Mouse (Mus musculus) forebrain, postnatal 0 days (tissue): ENCODE data around the gene Pkhd1. TPM values are rescaled to one million over a fixed set of nuclear protein-coding genes. Genes with fewer than 3 reads are reported as not detected.

Experiments used
- ATAC-seq: fragments of 200-750 bp; cut with Nextera tagmentation; 2 replicates; pipeline ENCODE4 v1.8.0; 2017; ENCODE audit warnings: mild to moderate bottlenecking, moderate library complexity
- DNase-seq: peaks from one replicate; pipeline ENCODE4 v3.0.0-alpha.2; 2015
- H3K27ac ChIP-seq: fragments of 300-500 bp; sonication (generic); 2 replicates; pipeline ENCODE4 v1.5.1; 2014; ENCODE audit warnings: low read depth, mild to moderate bottlenecking, antibody characterized with exemption, low read length, moderate library complexity, mixed read lengths
- H3K27me3 ChIP-seq: fragments of 300-500 bp; sonication (generic); 2 replicates; pipeline ENCODE4 v1.6.1; 2014; ENCODE audit warnings: mild to moderate bottlenecking, low read length, mixed read lengths; ENCODE audit not compliant: insufficient read depth
- H3K36me3 ChIP-seq: fragments of 300-500 bp; sonication (generic); 2 replicates; pipeline ENCODE4 v1.6.1; 2014; ENCODE audit warnings: mild to moderate bottlenecking, moderate library complexity; ENCODE audit not compliant: insufficient read depth
- H3K4me1 ChIP-seq: fragments of 300-500 bp; sonication (generic); 2 replicates; pipeline ENCODE4 v1.6.1; 2014; ENCODE audit warnings: antibody characterized with exemption; ENCODE audit not compliant: insufficient read depth
- H3K4me2 ChIP-seq: fragments of 300-500 bp; sonication (generic); 2 replicates; pipeline ENCODE4 v1.6.1; 2014; ENCODE audit warnings: low read depth, mild to moderate bottlenecking, moderate library complexity
- H3K4me3 ChIP-seq: fragments of 300-500 bp; sonication (generic); 2 replicates; pipeline ENCODE4 v1.5.1; 2014; ENCODE audit warnings: low read depth, low read length, mixed read lengths
- H3K9ac ChIP-seq: fragments of 300-500 bp; sonication (generic); 2 replicates; pipeline ENCODE4 v1.6.1; 2014; ENCODE audit warnings: mild to moderate bottlenecking
- H3K9me3 ChIP-seq: fragments of 300-500 bp; sonication (generic); 2 replicates; pipeline ENCODE4 v1.6.1; 2016; ENCODE audit warnings: low read length
- CTCF ChIP-seq: sonication (generic); IDR thresholded peaks from 2 replicates; pipeline ENCODE4 v1.5.1; 2016; ENCODE audit warnings: antibody characterized with exemption, control low read depth, low read depth
- WGBS: fragments of 180-500 bp; shearing (Covaris S2); extraction: QIAGEN DNeasy Blood & Tissue Kit; methylation state at CpG from one replicate; pipeline ENCODE4 v1.1.7; 2014; 5-methylcytosine and 5-hydroxymethylcytosine counted together
- polyA plus RNA-seq: library from polyadenylated mRNA; unstranded; fragments of >200 nt; fragmentation: Nextera tagmentation; extraction: Ambion mirVana; gene quantifications from 2 replicates; pipeline ENCODE4 v1.2.1, GENCODE M21; 2015
- total RNA-seq: library from RNA; depleted of rRNA; stranded (reverse); fragments of >200 nt; gene quantifications from 2 replicates; pipeline ENCODE4 v1.2.3, GENCODE M21; 2014

Gene Pkhd1
- total and polyA plus RNA-seq, 2 experiments from 2014 or later, result 0.01 to 0.05 TPM

DNA sequence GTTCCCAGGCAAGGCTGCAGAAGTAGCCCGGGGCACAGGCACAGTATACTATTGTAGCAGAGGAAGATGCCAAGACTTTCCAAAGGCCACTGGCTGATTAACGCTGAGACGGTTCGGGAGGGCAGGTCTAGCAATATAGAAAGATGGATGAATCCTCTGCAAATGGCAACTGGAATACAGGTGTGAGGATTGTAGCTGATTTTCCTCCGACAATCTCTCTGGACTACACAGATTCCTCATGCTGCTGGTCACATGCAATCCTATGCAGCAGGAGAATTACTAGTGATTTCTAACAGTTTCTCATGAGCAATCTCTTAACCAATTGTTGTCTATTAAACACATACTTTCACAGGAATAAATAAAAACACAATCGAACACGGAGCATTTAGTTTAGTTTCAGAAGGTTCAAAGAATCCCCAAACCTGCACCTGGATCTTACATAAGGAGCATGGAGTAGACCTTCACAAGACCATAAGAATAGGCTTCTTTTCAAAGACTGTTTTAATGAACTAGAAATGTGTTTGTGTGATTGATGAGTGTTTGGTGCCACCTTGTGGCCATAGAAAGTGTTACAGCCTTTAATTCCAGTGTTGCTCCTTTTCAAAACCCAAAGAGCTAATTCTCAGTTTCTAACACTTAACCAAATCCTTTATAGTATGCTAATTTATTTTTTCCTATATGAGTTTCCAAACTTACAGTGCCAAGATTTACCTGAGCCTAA, 104.3 kb downstream of the Pkhd1 start:
- no peak overlapping the region for H3K4me3 ChIP-seq
- peak; percentile 59 for ATAC-seq
- no peaks in the 10 kb centered on the region for H3K4me1 ChIP-seq
- TF ChIP-seq CTCF, result peak; percentile 84
- no peak overlapping the region for H3K27ac ChIP-seq
- H3K9me3 ChIP-seq, result no peaks in the 10 kb centered on the region
- no peaks in the 10 kb centered on the region for H3K27me3 ChIP-seq
- no peaks in the 10 kb centered on the region for H3K36me3 ChIP-seq
- no peak overlapping the region for H3K4me2 ChIP-seq
- H3K9ac ChIP-seq, result no peak overlapping the region
- DNase-seq, result peak; percentile 89
- 67% methylated on average over 7 of the region's 7 CpGs for WGBS

DNA sequence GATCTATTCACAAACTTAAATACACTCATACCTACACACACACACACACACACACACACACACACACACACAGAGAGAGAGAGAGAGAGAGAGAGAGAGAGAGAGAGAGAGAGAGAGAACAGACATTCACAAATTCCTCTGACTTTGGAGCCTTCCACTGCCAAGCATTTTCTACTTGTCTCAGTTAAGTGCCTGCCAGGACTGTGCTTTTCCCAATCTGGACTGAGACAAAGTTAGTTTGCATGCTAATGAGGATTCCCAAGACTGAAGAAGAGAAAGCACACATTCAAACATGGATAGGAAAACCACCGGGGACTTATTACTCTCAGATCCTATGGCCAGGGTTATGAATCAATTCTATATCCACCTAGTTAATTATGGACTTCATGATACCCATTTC, 118.9 kb downstream of the Pkhd1 start:
- 22% methylated on average over 1 of the region's 1 CpGs for WGBS
- no peak for TF ChIP-seq CTCF
- peak; percentile 91 for ATAC-seq
- Histone ChIP-seq H3K4me2 (no peak overlapping the region), H3K36me3 (no peaks in the 10 kb centered on the region), H3K4me1 (no peaks in the 10 kb centered on the region), H3K9me3 (no peaks in the 10 kb centered on the region), H3K27ac (no peak overlapping the region), H3K27me3 (no peaks in the 10 kb centered on the region), H3K4me3 (no peak overlapping the region), H3K9ac (no peak overlapping the region)
- DNase-seq, result peak; percentile 74

DNA sequence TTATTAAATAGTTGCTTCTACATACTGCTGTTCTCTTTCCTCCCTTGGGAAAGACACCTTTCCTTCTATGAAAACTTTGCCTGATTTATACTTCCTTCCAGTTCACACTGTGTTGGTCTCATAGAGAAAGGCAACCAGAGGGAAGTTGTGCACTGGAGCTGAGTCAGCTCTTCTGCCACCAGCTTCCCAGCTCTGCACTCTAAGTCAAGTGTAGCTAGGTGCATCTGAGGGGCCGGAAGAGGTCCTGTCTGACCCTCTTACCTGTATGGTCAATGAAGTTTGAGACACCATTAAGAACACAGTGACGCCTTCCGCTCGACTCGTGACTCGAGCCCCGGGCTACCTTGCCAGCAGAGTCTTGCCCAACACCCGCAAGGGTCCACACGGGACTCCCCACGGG, 131.8 kb downstream of the Pkhd1 start:
- Histone ChIP-seq H3K36me3 (no peaks in the 10 kb centered on the region), H3K27ac (no peak overlapping the region), H3K4me2 (no peak overlapping the region), H3K4me1 (no peaks in the 10 kb centered on the region), H3K9ac (no peak overlapping the region), H3K4me3 (no peak overlapping the region), H3K9me3 (no peaks in the 10 kb centered on the region), H3K27me3 (no peaks in the 10 kb centered on the region)
- no peak for TF ChIP-seq CTCF
- DNase-seq, result no peak
- no peak for ATAC-seq
- WGBS, result 96% methylated on average over 8 of the region's 10 CpGs

DNA sequence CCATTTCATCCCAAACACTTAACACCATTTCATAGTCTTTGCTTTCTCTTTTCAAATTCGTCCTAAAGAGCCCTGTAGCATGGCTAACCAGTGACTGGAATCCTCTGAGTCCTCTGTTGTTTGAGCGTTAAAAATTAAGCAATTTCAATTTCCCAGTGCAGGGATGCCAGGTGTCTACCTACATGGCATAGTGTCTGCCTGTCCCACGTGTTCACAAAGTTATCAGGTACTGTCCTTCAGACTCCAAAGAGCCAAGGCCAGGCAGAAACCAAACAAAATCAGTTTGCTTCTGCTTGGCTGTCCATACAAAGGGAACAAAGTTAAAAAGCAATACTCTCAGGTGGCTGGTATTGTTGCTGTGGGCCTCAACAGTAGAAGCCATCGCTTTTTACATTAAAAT, 136.0 kb downstream of the Pkhd1 start:
- 80% methylated on average over 4 of the region's 4 CpGs for WGBS
- Histone ChIP-seq H3K9ac (no peak overlapping the region), H3K9me3 (no peaks in the 10 kb centered on the region), H3K4me3 (no peak overlapping the region), H3K27ac (no peak overlapping the region), H3K4me2 (no peak overlapping the region), H3K27me3 (no peaks in the 10 kb centered on the region), H3K36me3 (no peaks in the 10 kb centered on the region), H3K4me1 (no peaks in the 10 kb centered on the region)
- DNase-seq (no peak), ATAC-seq (no peak)
- no peak for TF ChIP-seq CTCF

DNA sequence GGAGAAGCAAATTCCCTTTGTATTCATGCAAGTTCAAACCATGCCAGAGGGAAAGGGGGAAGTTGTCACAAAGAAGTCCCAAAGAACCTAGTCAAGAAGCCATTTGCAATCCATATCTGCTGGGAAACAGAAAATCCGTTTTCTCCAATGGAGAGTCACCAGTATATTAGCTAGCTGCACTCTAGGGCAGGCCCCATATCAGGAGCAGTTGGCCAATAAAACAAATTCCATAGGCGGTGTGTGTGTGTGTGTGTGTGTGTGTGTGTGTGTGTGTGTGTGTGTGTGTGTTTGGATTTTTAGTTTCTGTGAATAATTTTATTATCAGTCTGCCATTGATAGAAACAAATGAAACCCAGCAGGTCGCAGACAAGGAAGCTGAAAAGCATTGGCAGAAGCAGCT, 139.2 kb downstream of the Pkhd1 start:
- Histone ChIP-seq H3K9me3 (no peaks in the 10 kb centered on the region), H3K27me3 (no peaks in the 10 kb centered on the region), H3K4me2 (peak overlapping the region; percentile 71), H3K9ac (no peak overlapping the region), H3K27ac (no peak overlapping the region), H3K4me1 (no peaks in the 10 kb centered on the region), H3K36me3 (no peaks in the 10 kb centered on the region), H3K4me3 (peak overlapping the region; percentile 41; the same call in 1 of the 2 replicates)
- ATAC-seq, result no peak
- 81% methylated on average over 3 of the region's 3 CpGs for WGBS
- no peak for TF ChIP-seq CTCF
- no peak for DNase-seq

DNA sequence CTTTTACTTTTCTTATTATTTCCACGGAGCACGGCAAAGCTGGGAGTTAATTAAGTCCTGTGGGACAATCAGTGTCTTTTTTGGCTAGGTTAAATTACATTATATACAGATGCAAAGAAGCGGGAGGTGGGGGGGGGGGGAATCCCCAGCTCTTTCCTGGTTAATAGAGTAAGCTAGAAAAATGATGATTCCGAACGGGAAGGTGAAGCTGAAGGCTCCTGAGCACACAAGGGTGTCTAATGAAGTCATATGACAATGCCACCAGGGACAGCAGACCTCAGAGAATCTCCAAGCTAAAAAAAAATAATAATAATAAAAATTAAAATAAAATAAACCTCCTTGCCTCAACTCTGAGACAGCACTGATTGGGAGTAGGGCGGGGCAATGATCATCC, 139.6 kb downstream of the Pkhd1 start:
- Histone ChIP-seq H3K9ac (peak overlapping the region; percentile 53), H3K27ac (no peak overlapping the region; the same call in 1 of the 2 replicates), H3K9me3 (no peaks in the 10 kb centered on the region), H3K27me3 (no peaks in the 10 kb centered on the region), H3K4me2 (peak overlapping the region; percentile 71), H3K4me1 (no peaks in the 10 kb centered on the region), H3K4me3 (peak overlapping the region; percentile 41), H3K36me3 (no peaks in the 10 kb centered on the region)
- ATAC-seq (peak; percentile 38; the same call in 1 of the 2 replicates), DNase-seq (no peak)
- 21% methylated on average over 6 of the region's 6 CpGs for WGBS
- TF ChIP-seq CTCF, result no peak

DNA sequence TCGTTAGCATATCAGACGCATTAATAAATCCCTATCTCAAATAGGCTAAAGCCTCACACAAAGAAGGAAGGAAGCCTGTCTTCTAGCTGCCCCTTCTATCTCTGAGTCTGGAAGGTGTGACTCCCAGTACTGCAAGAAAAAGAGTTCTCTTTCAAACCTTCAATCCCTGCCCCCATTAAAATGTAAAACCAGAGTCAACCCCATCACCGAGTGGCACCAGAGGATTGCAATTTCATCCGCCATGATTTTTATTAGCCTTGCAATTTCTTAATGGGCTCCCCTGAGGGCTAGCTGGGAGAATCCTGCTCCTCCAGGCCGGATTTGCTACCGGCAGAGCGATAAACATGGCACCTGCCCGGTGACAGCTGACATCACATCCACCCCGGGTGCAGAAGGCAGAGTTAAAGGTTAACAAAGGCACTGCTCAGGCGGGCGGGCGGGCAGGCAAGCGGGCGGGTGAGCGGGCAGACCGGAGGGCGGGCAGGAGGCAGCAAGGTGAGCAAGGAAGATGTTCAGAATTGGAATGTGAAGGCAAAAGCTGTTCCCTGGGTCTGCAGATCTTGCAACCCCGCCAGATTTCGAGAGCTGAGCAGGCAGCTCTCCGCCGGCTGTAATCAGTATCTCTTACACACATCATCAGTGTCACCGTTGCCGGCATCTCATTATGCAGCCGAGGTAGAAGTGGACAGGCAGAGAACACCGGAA, 140.2 kb downstream of the Pkhd1 start:
- Histone ChIP-seq H3K4me1 (no peaks in the 10 kb centered on the region), H3K27me3 (no peaks in the 10 kb centered on the region), H3K36me3 (no peaks in the 10 kb centered on the region), H3K9ac (peak overlapping the region; percentile 53), H3K27ac (no peak overlapping the region; the same call in 1 of the 2 replicates), H3K4me3 (peak overlapping the region; percentile 41), H3K4me2 (peak overlapping the region; percentile 71), H3K9me3 (no peaks in the 10 kb centered on the region)
- 5% methylated on average over 25 of the region's 25 CpGs for WGBS
- TF ChIP-seq CTCF, result no peak
- peak; percentile 51 for DNase-seq
- ATAC-seq, result peak; percentile 88
